Mouse (Mus musculus) liver, postnatal 0 days (tissue): ENCODE measurements around the gene Rln3. TPM values are rescaled to one million over a fixed set of nuclear protein-coding genes. Genes with fewer than 3 reads are reported as not detected.

Source experiments
- ATAC-seq: fragments of 200-750 bp; cut with Nextera tagmentation; 2 replicates; pipeline ENCODE4 v1.8.0; 2017; ENCODE audit warnings: mild to moderate bottlenecking, moderate library complexity
- DNase-seq: peaks from one replicate; pipeline ENCODE4 v3.0.0-alpha.2; 2016
- H3K27ac ChIP-seq: fragments of 300-500 bp; sonication (generic); 2 replicates; pipeline ENCODE4 v1.5.1; 2014; ENCODE audit warnings: antibody characterized with exemption, moderate library complexity, mild to moderate bottlenecking, low read depth
- H3K27me3 ChIP-seq: fragments of 300-500 bp; sonication (generic); 2 replicates; pipeline ENCODE4 v1.6.1; 2014; ENCODE audit warnings: low read length, control low read depth, mixed read lengths; ENCODE audit not compliant: insufficient read depth
- H3K36me3 ChIP-seq: fragments of 300-500 bp; sonication (generic); replicated peaks from 2 replicates; pipeline ENCODE4 v1.6.1; 2014; ENCODE audit warnings: mild to moderate bottlenecking, control low read depth, low read length, moderate library complexity, mixed read lengths; ENCODE audit not compliant: insufficient read depth
- H3K4me1 ChIP-seq: fragments of 300-500 bp; sonication (generic); 2 replicates; pipeline ENCODE4 v1.6.1; 2014; ENCODE audit warnings: antibody characterized with exemption, mild to moderate bottlenecking, control low read depth; ENCODE audit not compliant: insufficient read depth
- H3K4me2 ChIP-seq: fragments of 300-500 bp; sonication (generic); 2 replicates; pipeline ENCODE4 v1.6.1; 2014; ENCODE audit warnings: low read depth, mild to moderate bottlenecking, low read length, moderate library complexity, mixed read lengths
- H3K4me3 ChIP-seq: fragments of 300-500 bp; sonication (generic); 2 replicates; pipeline ENCODE4 v1.5.1; 2014; ENCODE audit warnings: low read depth, low read length
- H3K9ac ChIP-seq: fragments of 300-500 bp; sonication (generic); replicated peaks from 2 replicates; pipeline ENCODE4 v1.6.1; 2014; ENCODE audit warnings: mild to moderate bottlenecking, moderate library complexity
- H3K9me3 ChIP-seq: fragments of 300-500 bp; sonication (generic); 2 replicates; pipeline ENCODE4 v1.6.1; 2016; ENCODE audit warnings: mild to moderate bottlenecking, control low read depth, low read length, mixed read lengths
- CTCF ChIP-seq: sonication (generic); IDR thresholded peaks from 2 replicates; pipeline ENCODE4 v1.5.1; 2016; ENCODE audit warnings: antibody characterized with exemption, low read depth
- EP300 ChIP-seq: IDR thresholded peaks from 2 replicates; pipeline ENCODE4 v1.6.1; 2016; ENCODE audit warnings: antibody characterized with exemption, low read depth, mild to moderate bottlenecking
- WGBS: fragments of 180-500 bp; shearing (Covaris S2); extraction: QIAGEN DNeasy Blood & Tissue Kit; methylation state at CpG from one replicate; pipeline ENCODE4 v1.1.7; 2014; ENCODE audit not compliant: insufficient replicate concordance; 5-methylcytosine and 5-hydroxymethylcytosine counted together
- polyA plus RNA-seq: library from polyadenylated mRNA; unstranded; fragments of >200 nt; fragmentation: Nextera tagmentation; extraction: Ambion mirVana; gene quantifications from 2 replicates; pipeline ENCODE4 v1.2.1, GENCODE M21; 2015

The Rln3 gene
- polyA plus RNA-seq, 1 experiment from 2014 or later: not detected

DNA sequence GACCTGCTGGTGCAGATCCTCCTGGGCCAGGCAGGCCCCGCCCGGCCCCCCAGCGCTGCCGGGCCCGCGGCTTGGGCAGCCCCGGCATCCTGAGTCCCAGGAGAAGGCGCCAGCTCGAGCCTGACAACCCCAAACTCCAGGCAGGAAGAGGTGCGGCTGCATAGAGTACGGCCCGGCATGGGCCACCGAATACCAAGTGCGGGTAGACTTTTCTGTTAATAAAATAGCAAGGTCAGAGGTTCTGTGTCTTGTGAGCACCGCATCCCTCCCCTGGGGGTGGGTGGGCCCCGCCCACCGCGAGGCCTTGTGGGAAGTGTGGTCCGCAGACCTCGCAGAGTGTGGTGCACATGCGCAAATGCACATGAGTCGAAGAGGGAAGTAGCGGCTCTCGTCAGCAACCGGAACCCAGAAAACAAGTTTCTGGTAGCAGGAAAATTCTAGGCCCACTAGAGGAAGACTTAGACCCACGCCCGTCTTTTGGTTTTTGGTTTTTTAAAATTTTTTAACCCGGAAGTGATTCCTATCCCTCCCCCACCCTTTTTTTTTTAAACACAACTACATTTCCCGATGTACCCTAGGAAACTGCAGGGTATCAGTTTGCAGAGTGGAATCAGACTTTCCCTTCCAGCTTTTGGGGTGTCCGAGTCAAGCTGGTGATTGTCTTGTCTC, 40.1 kb downstream of the Rln3 start:
- peak overlapping the region; percentile 57 for H3K4me3 ChIP-seq
- ATAC-seq: peak; percentile 92
- peak overlapping the region; percentile 63 for H3K9ac ChIP-seq
- DNase-seq: peak; percentile 93
- peaks cover 16% of the 10 kb centered on the region for H3K4me1 ChIP-seq
- WGBS: 2% methylated on average over 30 of the region's 30 CpGs
- H3K27me3 ChIP-seq: peaks cover 2% of the 10 kb centered on the region; the same call in 1 of the 2 replicates
- H3K36me3 ChIP-seq: peaks cover 9% of the 10 kb centered on the region; the same call in 1 of the 2 replicates
- no peaks in the 10 kb centered on the region for H3K9me3 ChIP-seq
- TF ChIP-seq EP300: peak; percentile 41; the same call in 1 of the 2 replicates
- no peak for TF ChIP-seq CTCF
- peak overlapping the region; percentile 77 for H3K27ac ChIP-seq
- H3K4me2 ChIP-seq: peak overlapping the region; percentile 83

DNA sequence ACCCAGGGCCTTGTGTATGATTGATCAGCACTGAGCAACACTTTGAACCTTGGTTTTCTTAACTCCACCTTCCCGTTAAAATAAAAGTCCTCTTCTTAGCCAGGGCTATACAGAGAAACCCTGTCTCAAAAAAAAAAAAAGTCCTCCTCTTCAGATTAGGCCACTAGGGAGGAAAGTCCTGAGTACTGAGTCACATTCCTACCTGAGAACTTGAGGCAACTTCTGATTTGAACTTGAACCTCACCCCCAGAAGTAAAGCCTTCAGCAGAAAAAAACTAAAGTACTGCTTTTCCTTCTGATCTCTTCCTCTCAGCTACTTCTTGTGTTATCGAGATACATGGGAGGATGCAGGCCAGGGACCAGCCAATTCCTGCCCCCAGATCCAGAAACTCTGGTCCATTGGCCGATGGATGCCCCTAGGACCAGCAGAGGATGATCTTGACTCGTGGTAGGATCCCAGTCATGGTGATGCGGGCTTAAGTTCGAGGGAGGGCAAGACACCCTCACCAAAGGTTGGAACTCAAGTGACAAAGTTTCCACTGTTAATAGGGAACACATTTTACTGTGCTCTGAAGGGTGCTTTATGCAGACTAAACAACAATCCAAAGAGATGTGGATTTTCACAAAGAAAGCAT, 41.1 kb downstream of the Rln3 start:
- Histone ChIP-seq H3K4me2 (peak overlapping the region; percentile 83), H3K9me3 (no peaks in the 10 kb centered on the region), H3K4me3 (peak overlapping the region; percentile 57; the same call in 1 of the 2 replicates), H3K4me1 (peaks cover 24% of the 10 kb centered on the region), H3K36me3 (peaks cover 15% of the 10 kb centered on the region; the same call in 1 of the 2 replicates), H3K9ac (peak overlapping the region; percentile 63; the same call in 1 of the 2 replicates), H3K27me3 (no peaks in the 10 kb centered on the region), H3K27ac (no peak overlapping the region; the same call in 1 of the 2 replicates)
- TF ChIP-seq EP300: no peak
- no peak for TF ChIP-seq CTCF
- no peak for ATAC-seq
- 71% methylated on average over 6 of the region's 6 CpGs for WGBS
- DNase-seq: no peak

DNA sequence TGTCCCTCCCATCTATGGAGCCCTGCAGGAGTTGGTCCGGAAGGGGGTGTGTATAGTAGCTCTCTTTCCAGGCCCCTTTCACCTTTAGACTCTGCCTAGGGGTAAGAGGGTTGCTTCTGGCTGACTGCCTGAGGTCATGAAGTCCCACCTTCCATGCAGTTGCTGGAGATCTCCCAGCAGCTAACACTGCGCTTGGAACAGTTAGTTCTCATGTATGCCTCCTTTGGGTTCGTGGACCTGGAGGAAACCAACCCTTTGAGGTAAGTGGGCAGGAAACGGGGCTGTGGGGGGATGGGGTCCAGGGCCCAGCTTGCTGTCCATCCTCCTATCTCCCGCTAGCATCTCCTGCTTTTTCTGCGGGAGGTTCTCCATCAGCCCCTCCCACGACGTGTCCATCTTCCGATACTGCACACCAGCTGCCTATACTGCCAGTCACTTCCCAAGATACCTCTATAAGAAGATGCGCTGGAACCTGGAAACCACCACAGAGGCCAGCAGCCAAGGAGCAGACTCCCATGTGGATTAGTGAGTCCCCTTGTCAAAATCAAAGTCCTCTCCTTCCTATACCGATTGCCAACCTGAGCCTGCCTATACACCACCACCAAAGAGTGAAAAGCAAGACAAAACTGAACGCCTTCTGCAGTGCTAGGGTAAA, 41.7 kb downstream of the Rln3 start:
- WGBS: 68% methylated on average over 12 of the region's 12 CpGs
- ATAC-seq (no peak), DNase-seq (no peak)
- H3K9ac ChIP-seq: no peak overlapping the region
- H3K9me3 ChIP-seq: no peaks in the 10 kb centered on the region
- peaks cover 15% of the 10 kb centered on the region; the same call in 1 of the 2 replicates for H3K36me3 ChIP-seq
- TF ChIP-seq EP300 (no peak), CTCF (no peak)
- no peaks in the 10 kb centered on the region for H3K27me3 ChIP-seq
- H3K27ac ChIP-seq: no peak overlapping the region
- H3K4me2 ChIP-seq: no peak overlapping the region
- peaks cover 27% of the 10 kb centered on the region for H3K4me1 ChIP-seq
- H3K4me3 ChIP-seq: no peak overlapping the region

DNA sequence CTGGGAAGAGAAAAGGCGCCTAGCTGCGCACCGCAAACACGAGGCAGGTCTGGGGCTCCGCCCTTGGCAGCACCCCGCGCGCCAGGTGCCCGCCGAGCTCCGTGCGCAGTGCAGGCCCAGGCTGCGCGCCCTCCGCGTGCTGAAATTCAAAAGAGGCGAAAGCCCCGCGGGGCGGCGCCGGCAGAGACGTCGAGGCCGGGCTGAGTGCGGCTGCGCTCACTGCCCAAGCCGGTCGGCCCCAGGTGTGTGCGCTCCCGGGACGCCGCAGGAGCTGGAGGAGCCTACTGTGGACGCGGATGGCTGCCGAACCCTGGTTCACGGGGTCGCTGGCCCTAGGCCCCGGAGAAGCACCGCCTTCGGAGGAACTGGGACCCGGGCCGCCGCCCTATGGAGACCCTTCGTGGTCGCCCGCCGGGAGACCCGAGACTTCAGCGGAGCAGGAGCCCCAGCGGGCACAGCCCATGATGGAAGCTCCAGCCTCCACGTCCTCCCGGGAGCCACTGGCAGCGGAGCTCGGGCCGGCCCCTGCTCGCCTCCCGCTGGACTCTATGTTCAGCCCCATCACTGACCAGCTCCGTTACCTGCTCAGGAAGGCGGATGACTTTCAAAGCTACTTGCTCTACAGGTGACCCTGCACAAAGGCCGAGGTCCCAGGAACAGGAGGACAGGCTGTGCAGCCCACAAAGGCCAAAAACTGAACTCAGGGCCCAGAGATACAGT, 43.4 kb downstream of the Rln3 start, which contains the start of gene 1700067K01Rik:
TSS of gene 1700067K01Rik (plus strand) at position 222 of the 720 bp plus-strand sequence.
- no peaks in the 10 kb centered on the region for H3K27me3 ChIP-seq
- no peak within 1 kb of the TSS for H3K4me3 ChIP-seq
- no peak within 1 kb of the TSS for H3K27ac ChIP-seq
- no peak within 1 kb of the TSS for H3K9ac ChIP-seq
- 74% methylated on average over 60 of the region's 61 CpGs for WGBS
- H3K4me1 ChIP-seq: peaks cover 29% of the 10 kb centered on the region
- ATAC-seq (no peak), DNase-seq (no peak)
- peaks cover 15% of the 10 kb centered on the region; the same call in 1 of the 2 replicates for H3K36me3 ChIP-seq
- no peaks in the 10 kb centered on the region for H3K9me3 ChIP-seq
- no peak for TF ChIP-seq EP300
- TF ChIP-seq CTCF: no peak
- no peak within 1 kb of the TSS for H3K4me2 ChIP-seq

DNA sequence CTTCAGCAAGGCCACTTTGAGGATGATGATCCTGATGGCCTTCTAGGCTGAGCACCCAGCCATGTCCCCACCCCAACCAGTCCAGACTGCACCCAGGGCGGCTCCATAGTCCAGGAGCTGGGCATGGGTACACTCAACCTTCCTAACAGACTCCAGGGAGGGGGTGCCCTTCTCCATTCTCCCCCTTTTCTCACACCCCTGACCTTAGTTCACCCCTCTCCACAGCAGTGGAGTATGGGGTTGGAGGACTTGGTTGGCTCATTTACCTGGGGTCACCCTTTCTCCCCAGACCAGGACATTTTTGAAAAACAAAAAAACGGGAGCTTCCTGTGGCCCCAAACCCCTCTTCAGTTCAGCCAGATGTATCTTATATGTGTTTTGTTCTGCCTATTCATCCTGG, 45.0 kb downstream of the Rln3 start:
- WGBS: 91% methylated on average over 2 of the region's 2 CpGs
- no peak overlapping the region for H3K4me3 ChIP-seq

More for the DNA sequence above, 45.0 kb downstream of the Rln3 start:
- ATAC-seq (no peak), DNase-seq (no peak)
- H3K9ac ChIP-seq: no peak overlapping the region
- H3K36me3 ChIP-seq: peaks cover 15% of the 10 kb centered on the region; the same call in 1 of the 2 replicates
- no peak overlapping the region for H3K27ac ChIP-seq
- H3K4me2 ChIP-seq: 0 out of 2 replicates have a peak overlapping the region, but pooled peaks have one; percentile 91
- H3K27me3 ChIP-seq: no peaks in the 10 kb centered on the region
- peaks cover 32% of the 10 kb centered on the region for H3K4me1 ChIP-seq
- no peak for TF ChIP-seq EP300
- TF ChIP-seq CTCF: no peak
- no peaks in the 10 kb centered on the region for H3K9me3 ChIP-seq
